In genomic region chr6:97204252-97204869, GRCm38 (mm10) we compare ENCODE assay signal across 8 mouse cellular contexts. TPM values are rescaled to one million over a fixed set of nuclear protein-coding genes. Genes with fewer than 3 reads are reported as not detected.
DNase-seq lines count a peak whose midpoint lies in the region; ATAC-seq lines count a peak whose summit lies in the region.

No protein-coding gene starts in this region.

- peaks cover 19% of the 10 kb centered on the region for H3K4me1 ChIP-seq in kidney, embryonic 15.5 days
- H3K4me1 ChIP-seq in brown adipose tissue, adult 24 weeks (ENCODE audit: control insufficient read depth, insufficient read depth, insufficient read length, low read length), result peaks cover 8% of the 10 kb centered on the region; the same call in 1 of the 2 replicates
- peaks cover 8% of the 10 kb centered on the region; the same call in 1 of the 2 replicates for H3K4me1 ChIP-seq in intestine, embryonic 14.5 days (replicated peaks; ENCODE audit: control insufficient read depth, insufficient read depth, low read length)
- H3K4me1 ChIP-seq in neural tube, embryonic 12.5 days, result peaks cover 11% of the 10 kb centered on the region

- H3K4me3 ChIP-seq in kidney, embryonic 15.5 days (replicated peaks), result peak overlapping the region; percentile 87
- H3K4me3 ChIP-seq in brown adipose tissue, adult 24 weeks (ENCODE audit: insufficient read depth, low read depth, low read length), result peak overlapping the region; percentile 86
- H3K4me3 ChIP-seq in intestine, embryonic 14.5 days (ENCODE audit: low read depth, low read length), result peak overlapping the region; percentile 98
- H3K4me3 ChIP-seq in neural tube, embryonic 12.5 days, result peak overlapping the region; percentile 92

- 14% methylated on average over 9 of the region's 9 CpGs for WGBS in kidney, embryonic 15.5 days
- WGBS in intestine, embryonic 14.5 days, result 9% methylated on average over 9 of the region's 9 CpGs
- WGBS in neural tube, embryonic 12.5 days, result 22% methylated on average over 9 of the region's 9 CpGs

- no peak for ATAC-seq in kidney, embryonic 15.5 days (replicated peaks; ENCODE audit: low FRiP score)
- no peak for ATAC-seq in intestine, embryonic 14.5 days (replicated peaks; ENCODE audit: low FRiP score, low TSS enrichment, low read depth)
- no peak for ATAC-seq in neural tube, embryonic 12.5 days (ENCODE audit: low FRiP score, low read depth)
- ATAC-seq in activated CD4-positive, CD25-positive, alpha-beta regulatory T cell, adult 4 months, result no peak

- H3K9me3 ChIP-seq in kidney, embryonic 15.5 days (replicated peaks), result no peaks in the 10 kb centered on the region
- H3K9me3 ChIP-seq in intestine, embryonic 14.5 days (ENCODE audit: control insufficient read depth, low read length), result no peaks in the 10 kb centered on the region
- H3K9me3 ChIP-seq in neural tube, embryonic 12.5 days, result no peaks in the 10 kb centered on the region

- intact Hi-C loops in left cerebral cortex, postnatal 14 days (cut with DNase I), result no loop called here

- H3K36me3 ChIP-seq in kidney, embryonic 15.5 days, result no peaks in the 10 kb centered on the region
- H3K36me3 ChIP-seq in intestine, embryonic 14.5 days (ENCODE audit: control insufficient read depth, insufficient read depth, low read length), result peaks cover 14% of the 10 kb centered on the region
- H3K36me3 ChIP-seq in neural tube, embryonic 12.5 days, result no peaks in the 10 kb centered on the region

- H3K27me3 ChIP-seq in kidney, embryonic 15.5 days, result no peaks in the 10 kb centered on the region
- no peaks in the 10 kb centered on the region for H3K27me3 ChIP-seq in intestine, embryonic 14.5 days (replicated peaks; ENCODE audit: control insufficient read depth, insufficient read depth, low read length)
- no peaks in the 10 kb centered on the region for H3K27me3 ChIP-seq in neural tube, embryonic 12.5 days (replicated peaks)

- H3K4me2 ChIP-seq in kidney, embryonic 15.5 days, result peak overlapping the region; percentile 63
- peak overlapping the region; percentile 60 for H3K4me2 ChIP-seq in intestine, embryonic 14.5 days (ENCODE audit: low read length)
- H3K4me2 ChIP-seq in neural tube, embryonic 12.5 days (replicated peaks), result peak overlapping the region; percentile 72

- DNase-seq in kidney, postnatal 4 days, result no peak
- no peak for DNase-seq in intestine, embryonic 14.5 days (ENCODE audit: low spot score)
- no peak for DNase-seq in T-cell, adult 2 months (ENCODE audit: low spot score)
- no peak for DNase-seq in left cerebral cortex, postnatal 14 days (ENCODE audit: low spot score in 2 of 2)

- peak overlapping the region; percentile 84 for H3K9ac ChIP-seq in kidney, embryonic 15.5 days
- peak overlapping the region; percentile 96 for H3K9ac ChIP-seq in intestine, embryonic 14.5 days (ENCODE audit: low read length)
- H3K9ac ChIP-seq in neural tube, embryonic 12.5 days, result peak overlapping the region; percentile 92

- H3K27ac ChIP-seq in kidney, embryonic 15.5 days, result peak overlapping the region; percentile 89; the same call in 1 of the 2 replicates
- H3K27ac ChIP-seq in brown adipose tissue, adult 24 weeks (replicated peaks; ENCODE audit: low read depth, low read length), result 0 out of 2 replicates have a peak overlapping the region, but pooled peaks have one; percentile 14
- H3K27ac ChIP-seq in intestine, embryonic 14.5 days (ENCODE audit: low read depth), result no peak overlapping the region
- H3K27ac ChIP-seq in neural tube, embryonic 12.5 days, result no peak overlapping the region

RNA-seq across cellular contexts. Expression of gene Uba3, which starts 1.1 kb away (rescaled TPM):
- 74.1 and 82.6 TPM in 2 replicates for polyA plus RNA-seq in kidney, embryonic 15.5 days (2015; fragmentation: Nextera tagmentation; extraction: Ambion mirVana)
- 79.5 and 89.8 TPM in 2 replicates for polyA plus RNA-seq in brown adipose tissue, adult 24 weeks (2012; ENCODE audit: insufficient read depth, insufficient read length, missing spikeins)
- polyA plus RNA-seq in intestine, embryonic 14.5 days (2014; fragmentation: Nextera tagmentation; extraction: Ambion mirVana), result 64.8 and 72.1 TPM in 2 replicates
- 93.0 and 96.5 TPM in 2 replicates for polyA plus RNA-seq in neural tube, embryonic 12.5 days (2016; fragmentation: Nextera tagmentation; extraction: Ambion mirVana)
- polyA plus RNA-seq in activated CD4-positive, CD25-positive, alpha-beta regulatory T cell, adult 4 months (2017; shearing (Covaris generic)), result 10 to 100 TPM; 34.6 to 41.3 TPM
- total RNA-seq in left cerebral cortex, postnatal 14 days (2021), result 10 to 100 TPM; 65.4 to 66.3 TPM

RNA-seq across cellular contexts. Expression of gene Arl6ip5, which starts 6.1 kb away (rescaled TPM):
- 69.1 and 76.4 TPM in 2 replicates for polyA plus RNA-seq in kidney, embryonic 15.5 days (2015; fragmentation: Nextera tagmentation; extraction: Ambion mirVana)
- polyA plus RNA-seq in brown adipose tissue, adult 24 weeks (2012; ENCODE audit: insufficient read depth, insufficient read length, missing spikeins), result 45.7 and 56.8 TPM in 2 replicates
- polyA plus RNA-seq in intestine, embryonic 14.5 days (2014; fragmentation: Nextera tagmentation; extraction: Ambion mirVana), result 33.1 and 35.0 TPM in 2 replicates
- 81.3 and 92.2 TPM in 2 replicates for polyA plus RNA-seq in neural tube, embryonic 12.5 days (2016; fragmentation: Nextera tagmentation; extraction: Ambion mirVana)
- polyA plus RNA-seq in activated CD4-positive, CD25-positive, alpha-beta regulatory T cell, adult 4 months (2017; shearing (Covaris generic)), result 100 to 1,000 TPM; 185 to 248 TPM
- total RNA-seq in left cerebral cortex, postnatal 14 days (2021), result 100 to 1,000 TPM; 168 to 174 TPM

RNA-seq across cellular contexts. Expression of gene Tmf1, which starts 25.4 kb away (rescaled TPM):
- 34.7 and 39.5 TPM in 2 replicates for polyA plus RNA-seq in kidney, embryonic 15.5 days (2015; fragmentation: Nextera tagmentation; extraction: Ambion mirVana)
- 16.7 and 30.3 TPM in 2 replicates for polyA plus RNA-seq in brown adipose tissue, adult 24 weeks (2012; ENCODE audit: insufficient read depth, insufficient read length, missing spikeins)
- polyA plus RNA-seq in intestine, embryonic 14.5 days (2014; fragmentation: Nextera tagmentation; extraction: Ambion mirVana), result 27.8 and 27.9 TPM in 2 replicates
- 34.6 and 40.2 TPM in 2 replicates for polyA plus RNA-seq in neural tube, embryonic 12.5 days (2016; fragmentation: Nextera tagmentation; extraction: Ambion mirVana)
- 10 to 100 TPM; 39.4 to 50.8 TPM for polyA plus RNA-seq in activated CD4-positive, CD25-positive, alpha-beta regulatory T cell, adult 4 months (2017; shearing (Covaris generic))
- total RNA-seq in left cerebral cortex, postnatal 14 days (2021), result 10 to 100 TPM; 53.6 to 55.3 TPM

RNA-seq across cellular contexts. Expression of gene Lmod3, which starts 48.2 kb away (rescaled TPM):
- polyA plus RNA-seq in kidney, embryonic 15.5 days (2015; fragmentation: Nextera tagmentation; extraction: Ambion mirVana), result 0.79 and 1.3 TPM in 2 replicates
- 1.9 and 4.4 TPM in 2 replicates for polyA plus RNA-seq in brown adipose tissue, adult 24 weeks (2012; ENCODE audit: insufficient read depth, insufficient read length, missing spikeins)
- 0.11 TPM in 1 of 2 replicates, not detected in the other for polyA plus RNA-seq in intestine, embryonic 14.5 days (2014; fragmentation: Nextera tagmentation; extraction: Ambion mirVana)
- 1.6 and 1.8 TPM in 2 replicates for polyA plus RNA-seq in neural tube, embryonic 12.5 days (2016; fragmentation: Nextera tagmentation; extraction: Ambion mirVana)
- not detected for polyA plus RNA-seq in activated CD4-positive, CD25-positive, alpha-beta regulatory T cell, adult 4 months (2017; shearing (Covaris generic))
- under 1 TPM; 0.38 to 0.42 TPM for total RNA-seq in left cerebral cortex, postnatal 14 days (2021)

RNA-seq across cellular contexts. Expression of gene Eogt, which starts 55.4 kb away (rescaled TPM):
- polyA plus RNA-seq in kidney, embryonic 15.5 days (2015; fragmentation: Nextera tagmentation; extraction: Ambion mirVana), result 18.7 and 20.1 TPM in 2 replicates
- polyA plus RNA-seq in brown adipose tissue, adult 24 weeks (2012; ENCODE audit: insufficient read depth, insufficient read length, missing spikeins), result 5.2 and 6.3 TPM in 2 replicates
- 6.8 and 9.3 TPM in 2 replicates for polyA plus RNA-seq in intestine, embryonic 14.5 days (2014; fragmentation: Nextera tagmentation; extraction: Ambion mirVana)
- 9.3 and 11.4 TPM in 2 replicates for polyA plus RNA-seq in neural tube, embryonic 12.5 days (2016; fragmentation: Nextera tagmentation; extraction: Ambion mirVana)
- 1 to 10 TPM; 6.5 to 7.4 TPM for polyA plus RNA-seq in activated CD4-positive, CD25-positive, alpha-beta regulatory T cell, adult 4 months (2017; shearing (Covaris generic))
- 10 to 100 TPM; 38.6 to 41.3 TPM for total RNA-seq in left cerebral cortex, postnatal 14 days (2021)

Comparison
In these comparisons a context has a peak if more than half of its experiments do, and no peak if none do; other contexts are left out.
1. H3K27ac ChIP-seq: peak in kidney, embryonic 15.5 days (single experiment) and brown adipose tissue, adult 24 weeks (single experiment); none in intestine, embryonic 14.5 days (single experiment) and neural tube, embryonic 12.5 days (single experiment).
2. Peak in every context shown above with its lines, with median percentiles within 50 percentile points of each other: H3K4me2 ChIP-seq, H3K4me3 ChIP-seq and H3K9ac ChIP-seq.